Mouse (Mus musculus): ENCODE data around the gene Grcc10. TPM values are rescaled to one million over a fixed set of nuclear protein-coding genes. Genes with fewer than 3 reads are reported as not detected.

Gene Grcc10
- polyA plus RNA-seq, 1 experiment from 2014 or later = 623 TPM

- Histone ChIP-seq H3K4me1 (peaks cover 64% of the 10 kb centered on the region), H3K36me3 (no peaks in the 10 kb centered on the region), H3K9ac (replicated peaks) (peak within 1 kb of the TSS; percentile 95), H3K27me3 (replicated peaks) (no peaks in the 10 kb centered on the region), H3K4me3 (replicated peaks) (peak within 1 kb of the TSS; percentile 74), H3K27ac (replicated peaks) (peak within 1 kb of the TSS; percentile 98), H3K9me3 (replicated peaks) (no peaks in the 10 kb centered on the region), H3K4me2 (peak within 1 kb of the TSS; percentile 90)
- ATAC-seq (ENCODE audit: low FRiP score) = peak; percentile 68
- under 1% methylated on average over 69 of the region's 100 CpGs for WGBS
These were observed 14.8 kb upstream of the Grcc10 start, which contains the start of the genes Gm45234 and Atn1 for GRCm38 (mm10) chr6:124755831-124756595. Gene Gm45234 (minus strand): TSS chr6:124756021. Gene Atn1 (minus strand): TSS chr6:124756524.

DNA sequence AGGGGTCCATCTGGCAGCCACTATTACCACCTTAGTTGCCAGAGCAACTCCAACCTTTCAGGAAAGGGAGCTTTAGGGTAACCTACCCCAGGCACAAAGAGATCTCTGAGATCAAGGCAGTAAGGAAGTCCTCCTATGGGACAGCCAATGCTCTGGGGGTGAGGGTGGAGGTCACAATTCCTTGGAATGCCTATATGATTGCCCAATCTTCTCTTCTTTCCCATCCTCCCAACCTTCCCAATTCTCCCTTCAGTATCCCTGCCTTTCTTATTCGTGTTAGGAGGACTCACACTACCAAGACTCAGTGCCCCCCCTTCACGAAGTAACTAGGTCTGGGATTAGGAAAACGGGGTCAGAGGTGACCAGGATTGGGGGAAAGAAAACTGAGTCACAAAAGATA lies 14.1 kb upstream of the Grcc10 start:
- no peak for ATAC-seq (ENCODE audit: low FRiP score)
- peak overlapping the region; percentile 98 for H3K27ac ChIP-seq (replicated peaks)
- no peaks in the 10 kb centered on the region for H3K9me3 ChIP-seq (replicated peaks)
- H3K4me2 ChIP-seq = peak overlapping the region; percentile 90
- H3K4me3 ChIP-seq (replicated peaks) = peak overlapping the region; percentile 74
- peak overlapping the region; percentile 95 for H3K9ac ChIP-seq (replicated peaks)
- no peaks in the 10 kb centered on the region for H3K36me3 ChIP-seq
- WGBS = 5% methylated on average over 3 of the region's 3 CpGs
- no peaks in the 10 kb centered on the region for H3K27me3 ChIP-seq (replicated peaks)
- H3K4me1 ChIP-seq = peaks cover 66% of the 10 kb centered on the region

- H3K4me2 ChIP-seq = peak overlapping the region; percentile 90
- no peak for ATAC-seq (ENCODE audit: low FRiP score)
- no peaks in the 10 kb centered on the region for H3K27me3 ChIP-seq (replicated peaks)
- no peak overlapping the region for H3K9ac ChIP-seq (replicated peaks)
- no peak overlapping the region for H3K4me3 ChIP-seq (replicated peaks)
- H3K27ac ChIP-seq (replicated peaks) = no peak overlapping the region
- H3K36me3 ChIP-seq = peaks cover 11% of the 10 kb centered on the region
- 89% methylated on average over 2 of the region's 2 CpGs for WGBS
- H3K9me3 ChIP-seq (replicated peaks) = no peaks in the 10 kb centered on the region
- H3K4me1 ChIP-seq = peaks cover 66% of the 10 kb centered on the region
These were observed 12.7 kb upstream of the Grcc10 start for GRCm38 (mm10) chr6:124753861-124754260.

GRCm38 (mm10) chr6:124750405-124750804 lies 9.2 kb upstream of the Grcc10 start:
- peaks cover 61% of the 10 kb centered on the region for H3K4me1 ChIP-seq
- no peaks in the 10 kb centered on the region for H3K27me3 ChIP-seq (replicated peaks)
- no peak overlapping the region for H3K9ac ChIP-seq (replicated peaks)
- no peak for ATAC-seq (ENCODE audit: low FRiP score)
- H3K9me3 ChIP-seq (replicated peaks) = no peaks in the 10 kb centered on the region
- H3K36me3 ChIP-seq = peaks cover 34% of the 10 kb centered on the region
- no peak overlapping the region for H3K27ac ChIP-seq (replicated peaks)
- no peak overlapping the region for H3K4me3 ChIP-seq (replicated peaks)
- H3K4me2 ChIP-seq = no peak overlapping the region
- WGBS = 89% methylated on average over 8 of the region's 8 CpGs

DNA sequence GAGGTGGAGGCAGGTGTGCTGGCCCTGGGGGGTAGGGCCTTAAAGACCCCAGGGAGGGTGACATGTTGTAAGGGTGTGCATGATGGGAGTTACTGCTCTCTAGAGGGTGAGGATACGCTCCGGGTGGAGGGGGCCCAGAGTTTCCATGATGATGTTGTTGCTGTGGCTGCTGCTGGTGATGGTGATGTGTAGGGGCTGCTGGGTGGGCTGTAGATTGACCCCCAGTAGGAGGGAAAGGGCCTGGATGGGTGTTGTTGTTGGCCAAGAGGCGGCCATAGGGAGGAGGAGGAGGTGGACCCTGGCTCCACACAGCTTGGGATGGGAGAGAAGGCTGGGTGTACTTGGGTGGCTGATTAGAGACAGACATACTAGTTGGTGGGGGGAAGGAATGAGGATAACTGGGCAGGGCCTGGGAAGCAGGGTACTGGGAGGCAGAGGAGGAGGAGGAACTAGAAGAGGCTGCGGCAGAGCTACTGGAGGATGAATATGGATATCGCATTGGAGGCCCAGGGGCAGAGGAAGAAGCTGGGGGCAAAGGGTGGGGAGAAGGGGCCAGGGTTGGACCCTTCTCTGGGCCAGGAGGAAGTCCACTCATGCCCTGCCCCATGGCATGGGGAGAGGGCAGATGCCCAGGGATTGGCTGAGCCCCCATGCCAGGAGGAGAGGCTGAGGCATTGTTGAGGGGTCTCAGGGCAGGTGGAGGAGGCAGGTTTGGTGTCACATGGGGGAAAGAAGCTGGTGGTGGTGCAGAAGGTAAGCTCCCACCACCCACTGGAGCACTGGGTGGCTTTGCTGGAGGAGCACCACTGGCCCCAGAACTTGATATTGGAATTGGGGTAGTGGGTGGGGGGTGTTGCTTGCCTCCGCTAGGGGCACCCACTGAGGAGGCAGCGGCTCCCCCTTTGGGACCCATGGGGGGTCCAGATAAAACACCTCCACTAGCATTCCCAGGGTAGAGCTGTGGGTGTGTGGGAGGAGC lies 5.8 kb upstream of the Grcc10 start:
- Histone ChIP-seq H3K36me3 (peaks cover 62% of the 10 kb centered on the region), H3K9ac (replicated peaks) (0 out of 2 replicates have a peak overlapping the region, but pooled peaks have one; percentile 10), H3K9me3 (replicated peaks) (no peaks in the 10 kb centered on the region), H3K4me2 (peak overlapping the region; percentile 81), H3K4me1 (peaks cover 46% of the 10 kb centered on the region), H3K4me3 (replicated peaks) (no peak overlapping the region), H3K27me3 (replicated peaks) (no peaks in the 10 kb centered on the region), H3K27ac (replicated peaks) (peak overlapping the region; percentile 87)
- 82% methylated on average over 7 of the region's 7 CpGs for WGBS
- no peak for ATAC-seq (ENCODE audit: low FRiP score)

GRCm38 (mm10) chr6:124746296-124746605 lies 5.1 kb upstream of the Grcc10 start:
- ATAC-seq (ENCODE audit: low FRiP score) = no peak; the same call in 1 of the 2 replicates
- H3K36me3 ChIP-seq = peaks cover 62% of the 10 kb centered on the region

GRCm38 (mm10) chr6:124745490-124746295 lies 4.5 kb upstream of the Grcc10 start:
- H3K36me3 ChIP-seq = peaks cover 62% of the 10 kb centered on the region
- H3K27ac ChIP-seq (replicated peaks) = peak overlapping the region; percentile 87
- peak; percentile 82 for ATAC-seq (ENCODE audit: low FRiP score)
- H3K27me3 ChIP-seq (replicated peaks) = no peaks in the 10 kb centered on the region
- peak overlapping the region; percentile 44 for H3K4me3 ChIP-seq (replicated peaks)
- H3K4me2 ChIP-seq = peak overlapping the region; percentile 81
- H3K9ac ChIP-seq (replicated peaks) = peak overlapping the region; percentile 57
- no peaks in the 10 kb centered on the region for H3K9me3 ChIP-seq (replicated peaks)
- WGBS = under 1% methylated on average over 84 of the region's 85 CpGs
- H3K4me1 ChIP-seq = peaks cover 47% of the 10 kb centered on the region

More at GRCm38 (mm10) chr6:124746296-124746605, 5.1 kb upstream of the Grcc10 start:
- no peaks in the 10 kb centered on the region for H3K9me3 ChIP-seq (replicated peaks)
- H3K4me1 ChIP-seq = peaks cover 48% of the 10 kb centered on the region
- H3K9ac ChIP-seq (replicated peaks) = peak overlapping the region; percentile 57
- no peaks in the 10 kb centered on the region for H3K27me3 ChIP-seq (replicated peaks)
- peak overlapping the region; percentile 81 for H3K4me2 ChIP-seq
- H3K4me3 ChIP-seq (replicated peaks) = peak overlapping the region; percentile 44
- H3K27ac ChIP-seq (replicated peaks) = peak overlapping the region; percentile 87
- 10% methylated on average over 8 of the region's 8 CpGs for WGBS

DNA sequence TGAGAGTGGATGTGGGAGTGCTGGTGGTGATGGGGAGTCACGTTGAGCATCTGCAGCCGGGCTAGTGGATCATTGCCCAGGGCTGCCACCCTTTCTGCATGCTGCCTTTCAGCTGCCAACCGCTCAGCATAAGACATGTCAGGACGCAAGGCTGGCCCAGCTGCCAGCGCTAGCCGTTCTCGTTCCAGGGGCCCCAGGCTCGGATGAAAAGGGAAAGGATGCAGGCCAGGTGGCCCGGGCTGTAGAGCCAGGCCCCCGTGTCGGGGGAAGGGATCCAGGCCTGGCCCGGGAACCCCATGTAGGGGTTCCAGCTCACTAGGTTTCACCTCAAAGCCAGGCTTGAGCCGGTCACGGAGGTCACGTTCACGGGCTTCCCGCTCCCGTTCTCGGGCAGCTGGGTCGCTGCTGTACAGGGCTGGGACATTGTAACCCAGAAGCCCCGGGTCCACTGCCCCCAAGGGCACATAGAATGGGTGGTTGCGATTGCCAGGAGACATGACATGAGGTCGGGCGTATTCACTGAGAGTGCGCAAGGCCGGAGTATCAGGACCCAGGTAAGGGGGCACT lies 3.7 kb upstream of the Grcc10 start:
- H3K9ac ChIP-seq (replicated peaks) = peak overlapping the region; percentile 42; the same call in 1 of the 2 replicates
- WGBS = 73% methylated on average over 26 of the region's 26 CpGs
- peaks cover 61% of the 10 kb centered on the region for H3K36me3 ChIP-seq
- H3K27ac ChIP-seq (replicated peaks) = peak overlapping the region; percentile 87
- peaks cover 45% of the 10 kb centered on the region for H3K4me1 ChIP-seq
- H3K27me3 ChIP-seq (replicated peaks) = no peaks in the 10 kb centered on the region
- peak overlapping the region; percentile 44 for H3K4me3 ChIP-seq (replicated peaks)
- ATAC-seq (ENCODE audit: low FRiP score) = peak; percentile 1
- no peaks in the 10 kb centered on the region for H3K9me3 ChIP-seq (replicated peaks)
- H3K4me2 ChIP-seq = peak overlapping the region; percentile 81

GRCm38 (mm10) chr6:124743647-124744046 lies 2.5 kb upstream of the Grcc10 start:
- no peaks in the 10 kb centered on the region for H3K27me3 ChIP-seq (replicated peaks)
- no peak overlapping the region for H3K4me2 ChIP-seq
- peaks cover 49% of the 10 kb centered on the region for H3K36me3 ChIP-seq
- WGBS = 88% methylated on average over 8 of the region's 8 CpGs
- H3K27ac ChIP-seq (replicated peaks) = no peak overlapping the region
- no peak for ATAC-seq (ENCODE audit: low FRiP score)
- no peaks in the 10 kb centered on the region for H3K9me3 ChIP-seq (replicated peaks)
- peaks cover 57% of the 10 kb centered on the region for H3K4me1 ChIP-seq
- H3K4me3 ChIP-seq (replicated peaks) = no peak overlapping the region
- H3K9ac ChIP-seq (replicated peaks) = no peak overlapping the region

- no peak overlapping the region for H3K4me3 ChIP-seq (replicated peaks)
- no peaks in the 10 kb centered on the region for H3K27me3 ChIP-seq (replicated peaks)
- no peak overlapping the region for H3K4me2 ChIP-seq
- 91% methylated on average over 15 of the region's 15 CpGs for WGBS
- peak overlapping the region; percentile 10; the same call in 1 of the 2 replicates for H3K27ac ChIP-seq (replicated peaks)
- peaks cover 42% of the 10 kb centered on the region for H3K36me3 ChIP-seq
- ATAC-seq (ENCODE audit: low FRiP score) = no peak
- peaks cover 59% of the 10 kb centered on the region for H3K4me1 ChIP-seq
- no peak overlapping the region for H3K9ac ChIP-seq (replicated peaks)
- H3K9me3 ChIP-seq (replicated peaks) = no peaks in the 10 kb centered on the region
These were observed 1.8 kb upstream of the Grcc10 start for GRCm38 (mm10) chr6:124742839-124743514.

Measured in neural tube, embryonic 15.5 days (tissue).